Mouse (Mus musculus) layer of hippocampus, postnatal 14 days (tissue): ENCODE data around the gene Gm49333. TPM values are rescaled to one million over a fixed set of nuclear protein-coding genes. Genes with fewer than 3 reads are reported as not detected.
A peak's percentile ranks its signal among the peaks of the same experiment; 100 is the strongest.

Experiments
- DNase-seq, 2 experiments: peaks; one replicate each; pipeline ENCODE4 v3.0.0; 2021 to 2022; ENCODE audit warnings: low spot score in 2 of 2, mixed read lengths in 1 of 2
- microRNA-seq, 2 experiments: library from miRNA; unstranded; fragments of <30 nt; microRNA quantifications; one replicate each; pipeline ENCODE4 v1.2.0; 2021
- total RNA-seq, 2 experiments: library from RNA; stranded (reverse); gene quantifications; 2 replicates each; pipeline ENCODE4 v1.2.3; 2021

Gene Gm49333
- total RNA-seq, 2 experiments from 2014 or later: not detected

GRCm38 (mm10) chr16:20677380-20677779 lies 66.0 kb downstream of the Gm49333 start:
- DNase-seq: no peak

GRCm38 (mm10) chr16:20677974-20678675 lies 66.7 kb downstream of the Gm49333 start:
- peak; percentile 51 to 57 for DNase-seq

- DNase-seq: no peak
These were observed 79.4 kb downstream of the Gm49333 start for GRCm38 (mm10) chr16:20690774-20691173.

- no peak for DNase-seq
These were observed 80.2 kb downstream of the Gm49333 start for GRCm38 (mm10) chr16:20691617-20692016.

- DNase-seq: peak; percentile 18 to 31
These were observed 81.0 kb downstream of the Gm49333 start for GRCm38 (mm10) chr16:20692241-20692965.

- DNase-seq: peak; percentile 91 to 97
These were observed 81.8 kb downstream of the Gm49333 start, which contains the start of gene Fam131a for GRCm38 (mm10) chr16:20693111-20693701. Fam131a (plus strand) TSS chr16:20693241.

- peak; percentile 67 to 89 for DNase-seq
These were observed 83.4 kb downstream of the Gm49333 start for GRCm38 (mm10) chr16:20694781-20695180.

Small RNA genes lying within 50 kb of the gene (microRNA-seq; reads per million reads assigned to microRNA genes)
- gene Mir1224: 254 to 395 reads per million in 2 experiments

Other genes starting within 250 kb of the Gm49333 start
- gene Abcc5, start 185.2 kb upstream of the Gm49333 start, total RNA-seq: 100 to 1,000 TPM; 175 to 193 TPM
- gene Eif2b5, start 112.8 kb upstream of the Gm49333 start, total RNA-seq: 10 to 100 TPM; 51.7 to 54.1 TPM
- 10 to 100 TPM; 77.2 to 78.9 TPM for gene Dvl3, start 94.6 kb upstream of the Gm49333 start, total RNA-seq
- gene Ap2m1, start 76.1 kb upstream of the Gm49333 start, total RNA-seq: 100 to 1,000 TPM; 893 to 941 TPM
- gene Abcf3, start 63.0 kb upstream of the Gm49333 start, total RNA-seq: 10 to 100 TPM; 82.8 to 87.9 TPM
- gene Vwa5b2, start 22.1 kb upstream of the Gm49333 start, total RNA-seq: 10 to 100 TPM; 30.8 to 43.6 TPM
- gene Eef1akmt4, start within 50 bp of the Gm49333 start, total RNA-seq: 1 to 10 TPM; 1.7 to 3.6 TPM
- gene Alg3, start 125 bp downstream of the Gm49333 start, total RNA-seq: 10 to 100 TPM; 12.3 to 14.1 TPM
- 100 to 1,000 TPM; 118 to 125 TPM for gene Camk2n2, start 9.7 kb downstream of the Gm49333 start, total RNA-seq
- gene Ece2, start 18.2 kb downstream of the Gm49333 start, total RNA-seq: 10 to 100 TPM; 27.2 to 30.8 TPM
- 100 to 1,000 TPM; 239 to 245 TPM for gene Psmd2, start 40.0 kb downstream of the Gm49333 start, total RNA-seq
- gene Eif4g1, start 56.7 kb downstream of the Gm49333 start, total RNA-seq: 100 to 1,000 TPM; 336 to 340 TPM
- gene Fam131a, start 81.6 kb downstream of the Gm49333 start, total RNA-seq: 100 to 1,000 TPM; 432 to 446 TPM
- gene Polr2h, start 106.1 kb downstream of the Gm49333 start, total RNA-seq: 10 to 100 TPM; 22.4 to 25.7 TPM
- gene Clcn2, start 106.1 kb downstream of the Gm49333 start, total RNA-seq: 10 to 100 TPM; 49.9 to 60.4 TPM
- gene Chrd, start 121.5 kb downstream of the Gm49333 start, total RNA-seq: 10 to 100 TPM; 36.4 to 45.8 TPM
- 1 to 10 TPM; 5.0 to 5.9 TPM for gene Thpo, start 122.9 kb downstream of the Gm49333 start, total RNA-seq